Mouse (Mus musculus) lung, adult 2 months (tissue): ENCODE results near the gene Stk33.

Experiments
- CTCF ChIP-seq: fragments of 200-500 bp; IDR thresholded peaks from 2 replicates; pipeline ENCODE4 v1.5.1; 2011; ENCODE audit warnings: mild to moderate bottlenecking, low read length, control low read depth; ENCODE audit not compliant: insufficient read depth
- POLR2A ChIP-seq: fragments of 200-500 bp; IDR thresholded peaks from 2 replicates; pipeline ENCODE4 v1.6.1; 2011; ENCODE audit warnings: low read depth, mild to moderate bottlenecking, control low read depth, low read length, borderline replicate concordance; ENCODE audit errors: extremely low read depth

DNA sequence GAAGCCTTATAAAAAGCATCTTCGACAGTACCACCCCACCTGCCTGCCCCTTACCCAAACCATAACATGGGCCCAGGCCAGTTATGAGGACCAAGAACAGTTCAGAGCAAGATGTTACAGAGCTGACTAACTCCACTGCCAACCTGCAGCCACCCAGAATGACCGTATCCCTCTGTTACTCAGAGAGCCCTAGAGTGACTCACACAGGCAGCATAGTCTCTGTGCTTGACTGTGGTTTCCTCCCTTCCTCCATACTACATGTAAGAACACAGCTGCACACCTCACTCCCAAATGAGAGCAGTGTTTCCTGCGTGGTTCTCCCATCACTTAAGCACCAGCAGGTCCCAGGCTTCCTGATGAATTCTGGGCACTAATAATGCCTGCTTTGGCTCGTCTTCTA lies 31.8 kb upstream of the Stk33 start:
- TF ChIP-seq CTCF: no peak
- TF ChIP-seq POLR2A: no peak
